26 mouse cellular contexts compared by ENCODE assay signal in genomic region chr1:153127622-153128021, GRCm38 (mm10). TPM values are rescaled to one million over a fixed set of nuclear protein-coding genes. Genes with fewer than 3 reads are reported as not detected.
DNase-seq lines count a peak whose midpoint lies in the region; ATAC-seq and TF ChIP-seq lines count a peak whose summit lies in the region.
"Had no signal": no experiment of that assay in that cellular context is flagged by ENCODE, and none has a peak within 500 bp of the region (broad histone marks: within the 10 kb centered on the region; RNA-seq: fewer than 3 reads in every experiment).

No protein-coding gene starts in this region.

- no peak for TF ChIP-seq POLR2A in myocyte (IDR thresholded peaks at IDR 0.05; ENCODE audit: insufficient read length, low read depth)

- ATAC-seq in heart, postnatal 0 days (ENCODE audit: insufficient read depth, low read depth): no peak
- no peak for ATAC-seq in heart, embryonic 12.5 days (ENCODE audit: insufficient number of reproducible peaks, low FRiP score)
- no peak; the same call in 1 of the 2 replicates for ATAC-seq in lung, postnatal 0 days
- ATAC-seq: forebrain, postnatal 0 days; midbrain, embryonic 13.5 days had no signal

- H3K27me3 ChIP-seq in heart, postnatal 0 days (ENCODE audit: control insufficient read depth, insufficient read depth, low read length): no peaks in the 10 kb centered on the region
- H3K27me3 ChIP-seq in heart, embryonic 12.5 days (replicated peaks): no peaks in the 10 kb centered on the region
- no peaks in the 10 kb centered on the region for H3K27me3 ChIP-seq in lung, postnatal 0 days (replicated peaks; ENCODE audit: insufficient read depth, low read length)
- no peaks in the 10 kb centered on the region for H3K27me3 ChIP-seq in myocyte (ENCODE audit: control insufficient read depth, insufficient read depth, insufficient read length)
- H3K27me3 ChIP-seq: kidney, embryonic 15.5 days; midbrain, embryonic 13.5 days had no signal

- peak overlapping the region; percentile 58; the same call in 1 of the 2 replicates for H3K27ac ChIP-seq in heart, postnatal 0 days (ENCODE audit: low read depth)
- no peak overlapping the region for H3K27ac ChIP-seq in heart, embryonic 12.5 days (ENCODE audit: poor library complexity, severe bottlenecking)
- peak overlapping the region; percentile 54 for H3K27ac ChIP-seq in lung, postnatal 0 days (ENCODE audit: low read length)
- H3K27ac ChIP-seq: forebrain, embryonic 12.5 days; hindbrain, embryonic 14.5 days; limb, embryonic 13.5 days; midbrain, embryonic 13.5 days; neural tube, embryonic 15.5 days had no signal

- H3K4me2 ChIP-seq in heart, postnatal 0 days (ENCODE audit: low read depth, low read length): no peak overlapping the region
- H3K4me2 ChIP-seq in heart, embryonic 12.5 days: no peak overlapping the region
- H3K4me2 ChIP-seq in lung, postnatal 0 days (replicated peaks; ENCODE audit: low read depth, low read length): no peak overlapping the region
- H3K4me2 ChIP-seq in myocyte (ENCODE audit: low read depth): peak overlapping the region; percentile 58
- H3K4me2 ChIP-seq: forebrain, embryonic 12.5 days; heart, embryonic 11.5 days; hindbrain, embryonic 14.5 days; kidney, embryonic 15.5 days; limb, embryonic 13.5 days; liver, embryonic 11.5 days; midbrain, embryonic 13.5 days; neural tube, embryonic 15.5 days had no signal

- H3K4me1 ChIP-seq in heart, postnatal 0 days (ENCODE audit: control insufficient read depth, insufficient read depth): peaks cover 39% of the 10 kb centered on the region
- H3K4me1 ChIP-seq in heart, embryonic 12.5 days (replicated peaks): peaks cover 44% of the 10 kb centered on the region
- H3K4me1 ChIP-seq in lung, postnatal 0 days (ENCODE audit: insufficient read depth, low read depth, low read length): peaks cover 32% of the 10 kb centered on the region
- H3K4me1 ChIP-seq: forebrain, embryonic 12.5 days; midbrain, embryonic 13.5 days; neural tube, embryonic 15.5 days had no signal

- no peak overlapping the region for H3K4me3 ChIP-seq in heart, postnatal 0 days (ENCODE audit: low read depth, low read length)
- no peak overlapping the region for H3K4me3 ChIP-seq in heart, embryonic 12.5 days
- no peak overlapping the region for H3K4me3 ChIP-seq in lung, postnatal 0 days (ENCODE audit: low read depth, low read length)
- H3K4me3 ChIP-seq in myocyte: no peak overlapping the region
- H3K4me3 ChIP-seq: erythroblast, embryonic 14.5 days; forebrain, embryonic 12.5 days; kidney, embryonic 15.5 days; limb, embryonic 13.5 days; megakaryocyte, embryonic 14.5 days; midbrain, embryonic 13.5 days; neural tube, embryonic 15.5 days had no signal

- TF ChIP-seq EP300 in heart, postnatal 0 days (IDR thresholded peaks at IDR 0.05; ENCODE audit: low read depth): no peak
- peak; percentile 64 for TF ChIP-seq EP300 in lung, postnatal 0 days (IDR thresholded peaks at IDR 0.05)

- H3K9ac ChIP-seq in heart, postnatal 0 days (replicated peaks; ENCODE audit: low read depth, low read length): no peak overlapping the region
- H3K9ac ChIP-seq in heart, embryonic 12.5 days: no peak overlapping the region
- no peak overlapping the region for H3K9ac ChIP-seq in lung, postnatal 0 days (replicated peaks; ENCODE audit: low read depth)
- H3K9ac ChIP-seq: forebrain, embryonic 12.5 days; forebrain, postnatal 0 days; hindbrain, embryonic 14.5 days; kidney, embryonic 15.5 days; limb, embryonic 13.5 days; midbrain, embryonic 13.5 days; neural tube, embryonic 15.5 days had no signal

- H3K36me3 ChIP-seq in heart, postnatal 0 days (replicated peaks; ENCODE audit: control insufficient read depth, insufficient read depth, low read length): peaks cover 4% of the 10 kb centered on the region; the same call in 1 of the 2 replicates
- no peaks in the 10 kb centered on the region for H3K36me3 ChIP-seq in heart, embryonic 12.5 days
- H3K36me3 ChIP-seq in lung, postnatal 0 days (ENCODE audit: insufficient read depth, low read length): no peaks in the 10 kb centered on the region
- no peaks in the 10 kb centered on the region for H3K36me3 ChIP-seq in myocyte (ENCODE audit: control insufficient read depth, insufficient read depth)
- H3K36me3 ChIP-seq: forebrain, embryonic 12.5 days; limb, embryonic 13.5 days; midbrain, embryonic 13.5 days; neural tube, embryonic 15.5 days had no signal

- H3K79me2 ChIP-seq in myocyte (ENCODE audit: control insufficient read depth, insufficient read depth): no peaks in the 10 kb centered on the region

- no peak for TF ChIP-seq CTCF in heart, postnatal 0 days (IDR thresholded peaks at IDR 0.05; ENCODE audit: low read depth)
- TF ChIP-seq CTCF in lung, postnatal 0 days (IDR thresholded peaks at IDR 0.05): no peak

- WGBS in heart, postnatal 0 days: 50% methylated on average over 4 of the region's 4 CpGs
- WGBS in heart, embryonic 12.5 days: 34% methylated on average over 4 of the region's 4 CpGs
- WGBS in lung, postnatal 0 days: 35% methylated on average over 4 of the region's 4 CpGs

- no peaks in the 10 kb centered on the region for H3K9me3 ChIP-seq in heart, postnatal 0 days (replicated peaks; ENCODE audit: control insufficient read depth, low read length)
- H3K9me3 ChIP-seq in heart, embryonic 12.5 days (replicated peaks): no peaks in the 10 kb centered on the region
- no peaks in the 10 kb centered on the region for H3K9me3 ChIP-seq in lung, postnatal 0 days (ENCODE audit: low read length)
- H3K9me3 ChIP-seq: forebrain, embryonic 12.5 days; kidney, embryonic 15.5 days; limb, embryonic 13.5 days; megakaryocyte, embryonic 14.5 days; midbrain, embryonic 13.5 days; neural tube, embryonic 15.5 days had no signal

- DNase-seq in heart, postnatal 0 days (ENCODE audit: low spot score): no peak
- peak; percentile 55 to 71 for DNase-seq in lung, adult 18-20 months
- peak; percentile 75 for DNase-seq in lung, postnatal 0 days (ENCODE audit: low spot score)
- DNase-seq in embryo, embryonic 10.5 days (ENCODE audit: low spot score): no peak
- DNase-seq: adrenal gland, postnatal 25 days; B cell, adult 2 months; forebrain, postnatal 0 days; kidney, adult 11 months; spleen, adult 18-20 months; thymus, adult 2 months; thymus, postnatal 36 days had no signal

- no peak overlapping the region for H3ac ChIP-seq in myocyte (ENCODE audit: control insufficient read depth, insufficient read length)

TF ChIP-seq in myocyte, 11 proteins besides CTCF, POLR2A, EP300 and RAD21:
- TF ChIP-seq TCF12 (IDR thresholded peaks at IDR 0.05; ENCODE audit: insufficient read depth, poor library complexity, severe bottlenecking): no peak
- TF ChIP-seq USF1 (IDR thresholded peaks at IDR 0.05; ENCODE audit: low read depth): no peak
- TF ChIP-seq REST (IDR thresholded peaks at IDR 0.05; ENCODE audit: insufficient read depth, insufficient read length): no peak

RNA-seq across cellular contexts. Expression of gene Lamc2, which starts 58.6 kb away (rescaled TPM):
- total RNA-seq in heart, postnatal 0 days (2014; rRNA removed; ENCODE audit: low replicate concordance): 10.2 and 13.2 TPM in 2 replicates
- polyA plus RNA-seq in heart, postnatal 0 days (2015; fragmentation: Nextera tagmentation; extraction: Ambion mirVana): 4.1 and 6.0 TPM in 2 replicates
- 8.7 and 9.8 TPM in 2 replicates for polyA plus RNA-seq in heart, embryonic 12.5 days (2016; fragmentation: Nextera tagmentation; extraction: Ambion mirVana)
- polyA plus RNA-seq in lung, postnatal 0 days (2015; fragmentation: Nextera tagmentation; extraction: Ambion mirVana): 62.9 and 69.0 TPM in 2 replicates
- polyA plus RNA-seq in myocyte (2012; fragmentation: generic; extraction: Trizol): 10.2 TPM
- total RNA-seq: common myeloid progenitor, adult 5-6 weeks; granulocyte monocyte progenitor cell, adult 5-6 weeks; monocyte, adult 5-6 weeks had no signal

Comparison
In these comparisons a context has a peak if more than half of its experiments do, and no peak if none do; other contexts are left out.
1. DNase-seq: peak in lung, adult 18-20 months (2 of 2) and lung, postnatal 0 days (single experiment); none in heart, postnatal 0 days (single experiment) and embryo, embryonic 10.5 days (single experiment).